Mouse (Mus musculus): ENCODE data around the gene Thra. TPM values are rescaled to one million over a fixed set of nuclear protein-coding genes. Genes with fewer than 3 reads are reported as not detected.

Thra gene
- total and polyA plus RNA-seq, 2 experiments, result 5.5 to 14.9 TPM

GRCm38 (mm10) chr11:98702323-98702722 is 38.1 kb upstream of the Thra start:
- no peak for DNase-seq (ENCODE audit: extremely low read depth, low read depth, low spot score)
- Histone ChIP-seq H3K9ac (ENCODE audit: low read depth, low read length) (no peak overlapping the region), H3K27ac (replicated peaks; ENCODE audit: insufficient read depth, low read depth, low read length) (no peak overlapping the region), H3K36me3 (ENCODE audit: control insufficient read depth, insufficient read depth, low read length) (no peaks in the 10 kb centered on the region), H3K4me1 (ENCODE audit: control insufficient read depth, insufficient read depth, low read length) (no peaks in the 10 kb centered on the region), H3K79me2 (ENCODE audit: control insufficient read depth, insufficient read depth, low read length) (no peaks in the 10 kb centered on the region), H3K4me3 (ENCODE audit: insufficient read depth, low read depth, low read length) (no peak overlapping the region), H3K27me3 (ENCODE audit: control insufficient read depth, insufficient read depth, low read length) (no peaks in the 10 kb centered on the region)
- no peak for TF ChIP-seq POLR2A (IDR thresholded peaks at IDR 0.05; ENCODE audit: extremely low read depth, insufficient read depth, low read length)
- no peak for TF ChIP-seq CTCF (IDR thresholded peaks at IDR 0.05; ENCODE audit: low read depth, low read length)
- 78% methylated on average over 5 of the region's 5 CpGs for WGBS

- peaks cover 13% of the 10 kb centered on the region for H3K4me1 ChIP-seq (ENCODE audit: control insufficient read depth, insufficient read depth, low read length)
- no peak for DNase-seq (ENCODE audit: extremely low read depth, low read depth, low spot score)
- H3K79me2 ChIP-seq (ENCODE audit: control insufficient read depth, insufficient read depth, low read length), result no peaks in the 10 kb centered on the region
- H3K9ac ChIP-seq (ENCODE audit: low read depth, low read length), result no peak overlapping the region
- TF ChIP-seq CTCF (IDR thresholded peaks at IDR 0.05; ENCODE audit: low read depth, low read length), result no peak
- no peak for TF ChIP-seq POLR2A (IDR thresholded peaks at IDR 0.05; ENCODE audit: extremely low read depth, insufficient read depth, low read length)
- H3K36me3 ChIP-seq (ENCODE audit: control insufficient read depth, insufficient read depth, low read length), result no peaks in the 10 kb centered on the region
- H3K27me3 ChIP-seq (ENCODE audit: control insufficient read depth, insufficient read depth, low read length), result no peaks in the 10 kb centered on the region
- H3K4me3 ChIP-seq (ENCODE audit: insufficient read depth, low read depth, low read length), result no peak overlapping the region
- no peak overlapping the region for H3K27ac ChIP-seq (replicated peaks; ENCODE audit: insufficient read depth, low read depth, low read length)
- WGBS, result 96% methylated on average over 10 of the region's 10 CpGs
Observed at GRCm38 (mm10) chr11:98705021-98705420, 35.4 kb upstream of the Thra start.

GRCm38 (mm10) chr11:98707401-98708281 is 32.8 kb upstream of the Thra start:
- TF ChIP-seq CTCF (IDR thresholded peaks at IDR 0.05; ENCODE audit: low read depth, low read length) (no peak), POLR2A (IDR thresholded peaks at IDR 0.05; ENCODE audit: extremely low read depth, insufficient read depth, low read length) (no peak)
- Histone ChIP-seq H3K36me3 (ENCODE audit: control insufficient read depth, insufficient read depth, low read length) (no peaks in the 10 kb centered on the region), H3K79me2 (ENCODE audit: control insufficient read depth, insufficient read depth, low read length) (no peaks in the 10 kb centered on the region), H3K27me3 (ENCODE audit: control insufficient read depth, insufficient read depth, low read length) (no peaks in the 10 kb centered on the region), H3K4me3 (ENCODE audit: insufficient read depth, low read depth, low read length) (no peak overlapping the region), H3K9ac (ENCODE audit: low read depth, low read length) (no peak overlapping the region), H3K27ac (replicated peaks; ENCODE audit: insufficient read depth, low read depth, low read length) (no peak overlapping the region), H3K4me1 (ENCODE audit: control insufficient read depth, insufficient read depth, low read length) (peaks cover 13% of the 10 kb centered on the region)
- 87% methylated on average over 22 of the region's 22 CpGs for WGBS
- no peak for DNase-seq (ENCODE audit: extremely low read depth, low read depth, low spot score)

- H3K4me3 ChIP-seq (ENCODE audit: insufficient read depth, low read depth, low read length), result no peak overlapping the region
- no peaks in the 10 kb centered on the region for H3K27me3 ChIP-seq (ENCODE audit: control insufficient read depth, insufficient read depth, low read length)
- peak; percentile 80 for DNase-seq (ENCODE audit: extremely low read depth, low read depth, low spot score)
- H3K27ac ChIP-seq (replicated peaks; ENCODE audit: insufficient read depth, low read depth, low read length), result peak overlapping the region; percentile 28
- TF ChIP-seq CTCF (IDR thresholded peaks at IDR 0.05; ENCODE audit: low read depth, low read length), result no peak
- no peak for TF ChIP-seq POLR2A (IDR thresholded peaks at IDR 0.05; ENCODE audit: extremely low read depth, insufficient read depth, low read length)
- no peak overlapping the region; the same call in 1 of the 2 replicates for H3K9ac ChIP-seq (ENCODE audit: low read depth, low read length)
- no peaks in the 10 kb centered on the region for H3K36me3 ChIP-seq (ENCODE audit: control insufficient read depth, insufficient read depth, low read length)
- peaks cover 13% of the 10 kb centered on the region for H3K4me1 ChIP-seq (ENCODE audit: control insufficient read depth, insufficient read depth, low read length)
- H3K79me2 ChIP-seq (ENCODE audit: control insufficient read depth, insufficient read depth, low read length), result no peaks in the 10 kb centered on the region
- WGBS, result 31% methylated on average over 19 of the region's 19 CpGs
Observed at GRCm38 (mm10) chr11:98708282-98708956, 32.0 kb upstream of the Thra start.

GRCm38 (mm10) chr11:98709001-98709741 is 31.3 kb upstream of the Thra start:
- no peaks in the 10 kb centered on the region for H3K27me3 ChIP-seq (ENCODE audit: control insufficient read depth, insufficient read depth, low read length)
- no peak for TF ChIP-seq CTCF (IDR thresholded peaks at IDR 0.05; ENCODE audit: low read depth, low read length)
- TF ChIP-seq POLR2A (IDR thresholded peaks at IDR 0.05; ENCODE audit: extremely low read depth, insufficient read depth, low read length), result no peak
- no peak overlapping the region for H3K4me3 ChIP-seq (ENCODE audit: insufficient read depth, low read depth, low read length)
- no peaks in the 10 kb centered on the region for H3K79me2 ChIP-seq (ENCODE audit: control insufficient read depth, insufficient read depth, low read length)
- peak; percentile 36 for DNase-seq (ENCODE audit: extremely low read depth, low read depth, low spot score)
- peak overlapping the region; percentile 6; the same call in 1 of the 2 replicates for H3K9ac ChIP-seq (ENCODE audit: low read depth, low read length)
- H3K4me1 ChIP-seq (ENCODE audit: control insufficient read depth, insufficient read depth, low read length), result peaks cover 13% of the 10 kb centered on the region
- H3K27ac ChIP-seq (replicated peaks; ENCODE audit: insufficient read depth, low read depth, low read length), result peak overlapping the region; percentile 7; the same call in 1 of the 2 replicates
- H3K36me3 ChIP-seq (ENCODE audit: control insufficient read depth, insufficient read depth, low read length), result 0 out of 2 replicates have a peak, but pooled peaks cover 2% of the 10 kb centered on the region
- 27% methylated on average over 26 of the region's 26 CpGs for whole genome bisulfite sequencing
